Mouse (Mus musculus): ENCODE results near the gene Itgb5.

Itgb5 gene

GRCm38 (mm10) chr16:33939636-33940035 lies 110.2 kb downstream of the Itgb5 start:
- no peak for DNase-seq (ENCODE audit: low read depth)

DNA sequence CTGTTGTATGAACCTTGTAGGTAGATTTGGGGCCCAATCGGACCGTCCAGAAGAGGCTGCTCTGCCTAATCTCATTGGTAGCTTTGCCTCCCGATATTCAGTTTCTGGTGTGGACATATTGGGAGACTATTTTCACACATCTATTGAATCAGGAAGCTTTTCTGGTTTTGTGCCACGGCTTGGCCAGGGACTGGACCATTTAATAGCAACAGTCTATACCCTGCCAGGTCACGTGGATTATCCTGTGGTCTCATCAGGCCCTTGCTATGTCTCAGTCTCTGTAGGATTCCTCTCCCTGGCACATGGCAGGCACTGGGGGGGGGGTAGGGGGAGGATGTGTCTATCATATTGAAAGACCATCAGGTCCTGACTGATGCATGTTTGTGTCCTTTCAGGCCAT lies 110.6 kb downstream of the Itgb5 start:
- no peak for DNase-seq (ENCODE audit: low read depth)

GRCm38 (mm10) chr16:33941271-33941781 lies 111.9 kb downstream of the Itgb5 start:
- DNase-seq (ENCODE audit: low read depth), result peak; percentile 46

GRCm38 (mm10) chr16:33942341-33942740 lies 112.9 kb downstream of the Itgb5 start:
- DNase-seq (ENCODE audit: low read depth), result no peak

DNA sequence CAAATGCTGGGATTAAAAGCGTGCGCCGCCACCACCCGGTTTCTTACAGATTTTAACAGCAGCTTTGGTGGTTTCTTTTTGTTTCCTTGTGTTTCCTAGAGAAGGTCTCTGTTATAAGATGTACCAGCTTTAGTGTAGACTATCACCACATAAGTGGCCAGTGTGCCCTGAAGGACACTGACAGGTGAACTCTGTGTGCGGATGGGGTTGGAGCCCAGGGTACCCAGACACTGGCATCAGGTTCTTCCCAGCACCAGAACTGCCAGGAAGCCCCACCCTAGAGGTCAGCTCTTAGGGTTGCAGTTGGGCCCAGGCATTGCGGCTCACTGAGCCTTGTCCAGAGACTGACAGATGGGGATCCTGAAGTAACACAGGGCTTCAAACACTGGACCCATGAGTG lies 113.9 kb downstream of the Itgb5 start:
- DNase-seq (ENCODE audit: low read depth), result no peak

DNA sequence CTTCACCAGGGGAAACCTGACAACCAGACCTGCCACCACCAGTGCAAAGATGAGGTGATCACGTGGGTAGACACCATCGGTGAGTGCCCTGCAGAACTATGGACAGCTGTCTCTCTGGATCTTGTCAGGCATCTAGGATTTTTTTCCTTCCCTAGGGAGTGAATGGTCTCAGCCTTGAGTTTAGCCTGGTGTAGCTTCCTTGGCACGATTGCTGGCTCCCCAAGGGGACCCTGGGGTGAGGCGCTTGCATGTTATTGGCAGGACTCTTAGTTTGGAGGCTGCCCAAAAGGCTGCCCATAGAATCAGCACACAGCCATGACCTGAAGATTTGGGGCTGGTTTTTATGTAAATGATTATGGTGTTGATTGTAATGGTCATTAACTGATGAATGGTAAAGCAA lies 114.7 kb downstream of the Itgb5 start:
- DNase-seq (ENCODE audit: low read depth), result no peak

DNA sequence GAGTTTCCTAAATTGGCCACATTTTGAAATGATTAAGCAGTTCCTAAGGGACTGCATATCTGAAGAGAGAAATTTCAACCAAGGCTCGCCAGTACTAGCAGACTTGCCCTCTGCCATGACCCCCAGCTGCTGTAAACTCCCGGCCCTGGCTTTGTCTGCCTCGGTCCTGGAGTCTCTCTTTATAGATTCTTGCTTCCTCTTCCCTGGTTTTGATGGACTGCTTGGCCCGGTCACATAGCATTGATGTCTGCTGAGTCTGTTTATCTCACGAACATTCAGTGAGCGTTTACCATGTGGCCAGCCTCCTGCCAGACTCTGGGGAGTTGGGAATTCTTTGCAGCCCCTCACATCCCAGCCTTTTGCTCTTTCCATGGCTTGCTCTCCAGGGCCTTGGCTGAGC lies 115.3 kb downstream of the Itgb5 start:
- DNase-seq (ENCODE audit: low read depth), result no peak

- DNase-seq (ENCODE audit: low read depth), result no peak
These were observed 116.6 kb downstream of the Itgb5 start for GRCm38 (mm10) chr16:33946021-33946420.

- DNase-seq (ENCODE audit: low read depth), result no peak
These were observed 118.5 kb downstream of the Itgb5 start for GRCm38 (mm10) chr16:33947664-33948571.

- DNase-seq (ENCODE audit: low read depth), result no peak
These were observed 120.9 kb downstream of the Itgb5 start for GRCm38 (mm10) chr16:33950386-33950785.

GRCm38 (mm10) chr16:33950830-33951229 lies 121.4 kb downstream of the Itgb5 start:
- DNase-seq (ENCODE audit: low read depth), result peak; percentile 93

GRCm38 (mm10) chr16:33953008-33953407 lies 123.5 kb downstream of the Itgb5 start:
- DNase-seq (ENCODE audit: low read depth), result no peak

DNA sequence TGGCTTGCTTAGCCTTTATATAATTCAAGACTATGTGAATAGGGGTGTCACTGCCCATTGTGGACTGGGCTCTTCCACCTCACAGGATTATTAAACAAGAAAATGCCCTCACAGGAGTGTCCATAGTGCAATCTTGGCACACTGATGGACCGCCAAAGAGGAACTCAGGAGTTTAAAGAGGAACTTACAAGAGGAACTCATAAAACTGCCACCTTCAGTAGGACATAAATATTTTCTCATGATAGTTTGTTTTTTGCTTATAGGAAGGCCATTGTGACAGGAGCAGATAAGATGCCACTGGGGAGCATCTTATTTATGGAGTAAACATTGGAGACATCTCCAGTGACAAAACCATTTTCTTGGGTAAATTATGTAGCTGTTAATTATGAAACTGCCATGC lies 125.3 kb downstream of the Itgb5 start:
- DNase-seq (ENCODE audit: low read depth), result peak; percentile 39

DNA sequence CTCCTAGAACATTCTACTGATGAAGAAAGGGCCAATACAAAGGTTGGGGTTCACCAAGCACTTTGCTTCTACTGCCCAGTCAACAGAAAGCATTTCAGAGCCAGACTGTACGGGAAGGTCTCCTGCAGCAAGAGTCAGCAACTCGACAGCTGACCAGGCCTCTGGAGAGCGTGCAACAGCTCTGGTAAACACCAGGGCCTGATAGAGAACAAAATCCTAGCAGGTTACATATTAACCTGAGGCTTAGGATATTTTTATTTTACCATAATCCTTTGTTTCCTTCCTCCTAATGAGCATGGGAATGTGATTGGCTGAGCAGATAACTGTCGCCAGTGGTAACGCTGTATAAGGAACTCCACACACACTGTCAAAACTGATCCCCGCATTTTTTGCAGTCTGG lies 134.0 kb downstream of the Itgb5 start:
- DNase-seq (ENCODE audit: low read depth), result no peak

- peak; percentile 62 for DNase-seq (ENCODE audit: low read depth)
These were observed 136.5 kb downstream of the Itgb5 start for GRCm38 (mm10) chr16:33965878-33966537.

DNA sequence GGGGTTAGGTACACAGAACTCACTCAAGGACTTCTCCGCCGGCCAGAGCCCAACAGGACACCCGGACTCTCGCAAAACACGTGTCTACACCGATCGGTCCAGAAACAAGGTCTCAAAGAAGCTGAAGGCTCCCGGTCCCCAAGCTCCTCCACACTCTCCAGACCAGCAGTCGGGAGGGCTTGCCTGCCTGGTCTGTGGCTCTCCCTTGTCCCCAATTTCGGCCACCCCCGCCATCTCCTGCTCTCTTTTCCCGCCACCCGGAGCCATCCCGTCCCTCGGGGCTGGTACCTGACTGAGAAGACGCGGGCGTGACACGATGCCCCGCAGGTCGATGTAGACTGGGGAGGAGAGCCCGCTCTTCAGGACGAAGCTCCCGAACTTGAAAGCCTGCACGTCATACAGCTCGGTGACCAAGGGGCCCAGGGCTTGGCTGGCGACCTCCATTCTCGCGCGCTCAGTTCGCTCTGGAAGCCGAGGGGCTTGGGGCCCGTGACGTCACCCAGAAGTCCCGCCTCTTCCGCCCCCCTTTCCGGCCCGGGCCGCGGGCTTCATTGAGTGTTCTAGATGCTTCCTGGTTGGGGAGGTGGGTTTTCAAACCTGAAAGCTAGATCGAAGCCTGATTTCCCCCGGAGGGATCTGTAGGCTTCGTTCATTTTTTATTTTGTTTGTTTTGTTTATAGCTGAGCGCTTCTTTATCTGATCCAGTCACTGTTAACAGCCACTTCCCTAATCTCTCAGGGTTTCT lies 137.2 kb downstream of the Itgb5 start, which contains the start of gene Umps:
Gene Umps (minus strand): TSS at position 501 of the 745 bp plus-strand sequence.
- DNase-seq (ENCODE audit: low read depth), result peak; percentile 86

DNA sequence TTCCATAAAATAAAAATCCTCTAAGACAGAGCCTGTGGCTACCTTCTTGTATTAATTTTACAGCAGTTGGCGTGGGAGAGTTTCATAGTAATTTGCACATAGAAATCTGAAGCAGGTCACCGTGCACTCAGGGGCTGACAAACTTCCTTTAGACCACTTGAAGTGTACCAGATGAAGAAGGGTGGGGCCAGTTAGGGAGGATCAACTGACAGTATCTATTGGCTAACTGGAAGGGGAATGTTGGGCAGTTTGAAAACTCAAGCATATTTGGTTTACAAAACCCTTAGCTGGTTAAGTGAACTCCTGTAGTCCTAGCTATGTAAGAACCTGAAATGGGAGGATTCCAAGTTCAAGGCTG lies 137.8 kb downstream of the Itgb5 start:
- DNase-seq (ENCODE audit: low read depth), result peak; percentile 61

DNA sequence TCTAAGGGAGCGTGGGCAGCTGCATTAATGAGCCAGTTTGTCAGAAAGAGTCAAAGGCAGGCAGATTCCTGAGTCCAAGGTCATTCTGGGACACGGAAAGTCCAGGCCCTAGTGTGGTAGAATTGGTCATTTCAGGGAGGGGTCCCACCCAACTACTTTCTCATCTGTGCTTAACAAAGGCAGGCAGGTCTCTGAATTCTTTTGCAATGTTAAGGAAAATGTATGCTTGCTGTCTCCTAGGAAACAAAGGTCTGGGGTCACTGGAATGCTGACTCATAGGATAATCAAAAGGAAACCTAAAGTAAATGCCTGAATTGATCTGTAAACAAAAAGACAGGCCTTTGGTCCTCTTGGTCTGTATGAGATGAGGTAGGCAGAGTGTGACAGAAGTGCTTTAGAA lies 150.4 kb downstream of the Itgb5 start:
- no peak for DNase-seq (ENCODE audit: low read depth)

DNA sequence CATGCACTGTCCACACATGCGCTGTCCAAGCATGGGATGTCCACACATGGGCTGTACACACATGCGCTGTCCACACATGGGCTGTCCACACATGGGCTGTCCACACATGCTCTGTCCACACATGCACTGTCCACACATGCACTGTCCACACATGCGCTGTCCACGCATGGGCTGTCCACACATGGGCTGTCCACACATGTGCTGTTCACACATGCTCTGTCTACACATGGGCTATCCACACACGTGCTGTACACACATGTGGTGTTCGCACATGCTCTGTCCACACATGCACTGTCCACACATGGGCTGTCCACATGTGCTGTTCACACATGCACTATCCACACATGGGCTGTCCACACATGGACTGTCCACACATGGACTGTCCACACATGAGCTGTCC lies 154.2 kb downstream of the Itgb5 start:
- DNase-seq (ENCODE audit: low read depth), result no peak

- DNase-seq (ENCODE audit: low read depth), result no peak
These were observed 155.9 kb downstream of the Itgb5 start for GRCm38 (mm10) chr16:33985372-33985771.

- DNase-seq (ENCODE audit: low read depth), result no peak
These were observed 157.5 kb downstream of the Itgb5 start for GRCm38 (mm10) chr16:33986993-33987392.

- DNase-seq (ENCODE audit: low read depth), result peak; percentile 68
These were observed 159.0 kb downstream of the Itgb5 start for GRCm38 (mm10) chr16:33988358-33989012.
